Mouse (Mus musculus): Measurements from ENCODE around the gene Sc5d. TPM values are rescaled to one million over a fixed set of nuclear protein-coding genes. Genes with fewer than 3 reads are reported as not detected.

The Sc5d gene
- total RNA-seq, 2 experiments from 2014 or later: 12.0 TPM

Other genes starting within 250 kb of the Sc5d start
- 10 to 100 TPM; 10.2 to 11.3 TPM for gene Sorl1, start 140.0 kb downstream of the Sc5d start, total RNA-seq (2021)
- under 1 TPM; 0.07 to 0.10 TPM for gene Tecta, start 135.7 kb upstream of the Sc5d start, total RNA-seq (2021)
- 10 to 100 TPM; 22.8 to 25.4 TPM for gene Tbcel, start 243.6 kb upstream of the Sc5d start, total RNA-seq (2021)